Mouse (Mus musculus): ENCODE results near the gene Nectin2. TPM values are rescaled to one million over a fixed set of nuclear protein-coding genes. Genes with fewer than 3 reads are reported as not detected.
A peak's percentile ranks its signal among the peaks of the same experiment; 100 is the strongest.

Gene Nectin2
- polyA plus RNA-seq, 1 experiment = 8.9 TPM

DNA sequence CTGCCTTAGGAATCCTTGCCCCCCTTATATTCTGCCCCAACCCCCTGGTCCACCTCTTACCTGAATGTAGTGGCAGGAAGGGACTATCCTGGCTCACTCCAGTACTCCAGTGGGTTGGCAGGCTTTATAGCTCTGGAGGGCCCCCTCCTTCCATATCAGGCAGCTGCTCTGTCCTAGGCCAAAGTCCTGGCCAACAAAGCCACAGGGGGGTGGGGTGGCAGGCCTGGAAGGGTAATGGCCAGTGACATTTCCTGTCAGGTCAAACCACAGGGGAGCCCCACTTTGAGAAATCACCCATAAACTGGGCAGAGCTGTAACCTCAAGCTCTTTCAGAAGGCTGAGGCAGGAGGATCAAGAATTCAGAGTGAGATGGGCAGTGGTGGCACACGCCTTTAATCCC is 73.6 kb downstream of the Nectin2 start:
- no peak for DNase-seq
- no peak for TF ChIP-seq POLR2A (IDR thresholded peaks at IDR 0.05; ENCODE audit: borderline replicate concordance, insufficient read depth, low read length)
- TF ChIP-seq CTCF (IDR thresholded peaks at IDR 0.05; ENCODE audit: borderline replicate concordance, insufficient read depth, low read depth, low read length) = no peak
- WGBS = 69% methylated on average over 1 of the region's 1 CpGs
- Histone ChIP-seq H3K27me3 (ENCODE audit: control insufficient read depth, insufficient read depth, low read length) (no peaks in the 10 kb centered on the region), H3K27ac (ENCODE audit: insufficient read depth, low read length) (no peak overlapping the region), H3K4me3 (replicated peaks; ENCODE audit: insufficient read depth, low read depth, low read length) (no peak overlapping the region), H3K4me1 (ENCODE audit: control insufficient read depth, insufficient read depth, low read length) (no peaks in the 10 kb centered on the region; the same call in 1 of the 2 replicates)

DNA sequence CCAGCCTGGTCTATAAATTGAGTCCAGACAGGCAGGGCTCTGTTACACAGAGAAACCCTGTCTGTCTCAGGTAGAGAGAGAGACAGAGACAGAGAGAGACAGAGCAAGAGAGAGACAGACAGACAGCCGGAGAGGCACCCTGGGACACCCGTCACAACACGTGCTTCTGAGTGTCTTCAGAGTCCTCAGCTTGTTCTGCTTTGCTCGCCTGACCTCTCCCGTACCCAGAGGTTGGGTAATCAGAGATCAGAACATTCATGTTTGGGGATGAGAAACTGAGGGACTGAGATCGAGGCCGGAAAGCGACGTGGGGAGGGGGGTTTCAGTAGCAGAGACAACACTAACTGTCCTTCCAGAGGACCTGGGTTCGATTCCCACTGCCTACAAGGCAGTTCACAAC is 74.5 kb downstream of the Nectin2 start:
- Histone ChIP-seq H3K4me3 (replicated peaks; ENCODE audit: insufficient read depth, low read depth, low read length) (no peak overlapping the region), H3K4me1 (ENCODE audit: control insufficient read depth, insufficient read depth, low read length) (no peaks in the 10 kb centered on the region; the same call in 1 of the 2 replicates), H3K27me3 (ENCODE audit: control insufficient read depth, insufficient read depth, low read length) (no peaks in the 10 kb centered on the region), H3K27ac (ENCODE audit: insufficient read depth, low read length) (no peak overlapping the region)
- DNase-seq = no peak
- no peak for TF ChIP-seq POLR2A (IDR thresholded peaks at IDR 0.05; ENCODE audit: borderline replicate concordance, insufficient read depth, low read length)
- no peak for TF ChIP-seq CTCF (IDR thresholded peaks at IDR 0.05; ENCODE audit: borderline replicate concordance, insufficient read depth, low read depth, low read length)
- WGBS = 80% methylated on average over 10 of the region's 10 CpGs

DNA sequence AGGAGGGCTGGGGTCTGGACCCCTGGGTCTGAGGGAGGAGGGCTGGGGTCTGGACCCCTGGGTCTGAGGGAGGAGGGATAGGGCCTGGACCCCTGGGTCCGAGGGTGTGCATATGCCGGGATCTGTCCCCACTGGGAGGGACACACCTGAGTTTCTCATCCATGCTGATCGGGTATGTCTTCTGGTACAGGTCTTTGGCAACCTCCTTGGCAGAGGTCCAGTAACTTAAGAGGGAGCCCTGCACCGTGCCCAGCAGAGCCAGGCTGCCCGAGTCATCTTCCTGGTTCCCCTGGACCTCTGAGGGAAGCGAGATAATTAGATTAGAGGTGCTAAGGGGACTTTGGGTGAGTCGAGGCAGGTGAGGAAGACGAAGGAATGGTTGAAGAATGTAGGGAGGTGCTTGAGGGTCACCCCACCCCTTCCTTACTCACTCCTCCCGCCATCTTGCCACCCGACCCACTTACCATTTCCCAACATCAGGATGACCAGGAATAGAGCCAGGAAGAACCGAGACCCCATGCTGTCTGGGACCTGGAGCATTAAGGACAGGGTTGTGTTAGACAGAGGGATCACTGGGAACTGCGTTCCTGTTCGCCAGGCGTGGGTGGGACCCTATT is 77.1 kb downstream of the Nectin2 start:
- TF ChIP-seq POLR2A (IDR thresholded peaks at IDR 0.05; ENCODE audit: borderline replicate concordance, insufficient read depth, low read length) (no peak), CTCF (IDR thresholded peaks at IDR 0.05; ENCODE audit: borderline replicate concordance, insufficient read depth, low read depth, low read length) (no peak)
- H3K4me1 ChIP-seq (ENCODE audit: control insufficient read depth, insufficient read depth, low read length) = peaks cover 3% of the 10 kb centered on the region
- 46% methylated on average over 14 of the region's 14 CpGs for WGBS
- no peak for DNase-seq
- no peak overlapping the region for H3K4me3 ChIP-seq (replicated peaks; ENCODE audit: insufficient read depth, low read depth, low read length)
- no peak overlapping the region for H3K27ac ChIP-seq (ENCODE audit: insufficient read depth, low read length)
- no peaks in the 10 kb centered on the region for H3K27me3 ChIP-seq (ENCODE audit: control insufficient read depth, insufficient read depth, low read length)

DNA sequence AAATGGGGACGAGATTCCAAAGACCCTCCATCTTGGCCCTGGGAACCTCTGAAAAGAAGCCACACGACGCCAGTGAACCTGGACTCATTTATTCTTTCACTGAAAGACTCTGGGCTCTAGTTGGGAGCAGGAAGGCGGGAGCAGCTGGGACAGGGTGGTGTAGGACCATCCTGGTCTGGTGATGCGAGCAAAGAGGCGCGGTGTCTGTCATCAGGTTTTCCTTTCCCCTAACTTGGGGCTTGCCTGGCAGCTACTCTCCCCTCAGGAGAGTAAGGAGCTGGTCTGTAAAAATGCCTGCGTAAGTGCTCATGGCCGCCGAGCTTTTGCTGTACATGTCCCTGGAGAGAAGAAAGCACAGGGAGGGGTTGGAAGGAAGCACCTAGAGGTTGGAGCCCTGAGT is 78.8 kb downstream of the Nectin2 start:
- Histone ChIP-seq H3K4me1 (ENCODE audit: control insufficient read depth, insufficient read depth, low read length) (peaks cover 3% of the 10 kb centered on the region), H3K27ac (ENCODE audit: insufficient read depth, low read length) (no peak overlapping the region), H3K27me3 (ENCODE audit: control insufficient read depth, insufficient read depth, low read length) (no peaks in the 10 kb centered on the region), H3K4me3 (replicated peaks; ENCODE audit: insufficient read depth, low read depth, low read length) (no peak overlapping the region)
- DNase-seq = no peak
- 67% methylated on average over 10 of the region's 10 CpGs for WGBS
- TF ChIP-seq CTCF (IDR thresholded peaks at IDR 0.05; ENCODE audit: borderline replicate concordance, insufficient read depth, low read depth, low read length) = no peak
- TF ChIP-seq POLR2A (IDR thresholded peaks at IDR 0.05; ENCODE audit: borderline replicate concordance, insufficient read depth, low read length) = no peak

DNA sequence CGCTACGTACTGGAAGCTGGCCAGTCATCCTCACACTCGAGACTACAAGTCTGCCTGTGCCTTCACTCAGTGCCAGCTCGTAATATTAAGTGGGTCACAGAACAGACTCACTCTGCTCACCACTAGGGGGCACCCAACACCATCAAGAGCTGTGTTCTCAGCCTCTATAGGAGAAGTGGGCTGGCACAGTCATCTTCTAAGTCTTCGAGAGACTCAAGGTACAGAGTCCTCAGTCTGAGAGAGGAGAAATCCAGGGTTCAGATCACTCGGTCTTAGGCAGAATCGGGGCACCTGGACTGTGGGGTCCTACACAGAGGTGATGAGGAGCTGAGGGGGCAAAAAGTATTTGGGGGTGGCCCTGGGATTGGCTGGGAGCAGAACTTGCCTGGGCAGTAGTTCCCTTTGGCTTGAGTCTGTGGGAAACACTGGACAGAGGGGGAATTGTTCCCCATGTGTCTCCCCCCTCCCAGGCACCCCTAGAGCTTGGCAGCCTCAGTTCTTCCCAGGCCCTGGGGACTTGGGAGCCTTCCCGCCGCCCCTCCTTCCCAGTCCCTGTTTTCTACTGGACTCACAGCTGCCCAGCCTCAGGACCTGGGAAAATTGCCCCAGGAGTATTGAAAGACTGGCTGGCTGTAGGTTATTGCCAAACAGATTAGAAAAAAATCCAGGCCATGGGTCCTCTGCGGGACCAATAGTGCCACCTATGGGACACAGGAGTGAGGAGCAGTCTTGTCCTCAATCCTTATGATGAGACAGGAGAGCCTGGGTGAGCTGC is 81.1 kb downstream of the Nectin2 start:
- no peak for TF ChIP-seq POLR2A (IDR thresholded peaks at IDR 0.05; ENCODE audit: borderline replicate concordance, insufficient read depth, low read length)
- TF ChIP-seq CTCF (IDR thresholded peaks at IDR 0.05; ENCODE audit: borderline replicate concordance, insufficient read depth, low read depth, low read length) = peak; percentile 95
- WGBS = 1% methylated on average over 10 of the region's 10 CpGs
- peak; percentile 91 to 93 for DNase-seq
- Histone ChIP-seq H3K4me1 (ENCODE audit: control insufficient read depth, insufficient read depth, low read length) (peaks cover 3% of the 10 kb centered on the region), H3K4me3 (replicated peaks; ENCODE audit: insufficient read depth, low read depth, low read length) (peak overlapping the region; percentile 44), H3K27ac (ENCODE audit: insufficient read depth, low read length) (peak overlapping the region; percentile 52), H3K27me3 (ENCODE audit: control insufficient read depth, insufficient read depth, low read length) (no peaks in the 10 kb centered on the region)

DNA sequence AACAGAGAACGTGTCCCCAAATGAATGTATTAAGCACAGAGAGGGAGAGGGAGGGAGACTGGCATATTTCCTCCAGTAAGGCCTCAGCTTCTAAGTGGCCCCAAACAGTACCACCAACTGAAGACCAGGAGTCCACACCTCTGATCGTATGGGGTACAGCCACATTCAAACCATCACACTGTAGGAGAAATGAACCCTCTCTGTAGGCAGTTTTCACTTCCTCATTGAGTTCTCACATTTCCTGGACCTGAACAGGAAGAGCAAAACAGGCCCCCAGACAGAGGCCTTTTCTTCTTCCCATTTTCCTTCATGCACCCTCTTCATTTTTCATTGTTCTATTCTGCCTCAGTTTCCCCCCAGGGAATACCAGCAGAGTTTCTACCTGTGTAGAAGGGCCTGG is 82.8 kb downstream of the Nectin2 start:
- TF ChIP-seq CTCF (IDR thresholded peaks at IDR 0.05; ENCODE audit: borderline replicate concordance, insufficient read depth, low read depth, low read length) (no peak), POLR2A (IDR thresholded peaks at IDR 0.05; ENCODE audit: borderline replicate concordance, insufficient read depth, low read length) (no peak)
- DNase-seq = no peak
- H3K27me3 ChIP-seq (ENCODE audit: control insufficient read depth, insufficient read depth, low read length) = no peaks in the 10 kb centered on the region
- H3K27ac ChIP-seq (ENCODE audit: insufficient read depth, low read length) = no peak overlapping the region
- WGBS = 77% methylated on average over 2 of the region's 2 CpGs
- H3K4me1 ChIP-seq (ENCODE audit: control insufficient read depth, insufficient read depth, low read length) = peaks cover 8% of the 10 kb centered on the region; the same call in 1 of the 2 replicates
- no peak overlapping the region for H3K4me3 ChIP-seq (replicated peaks; ENCODE audit: insufficient read depth, low read depth, low read length)

DNA sequence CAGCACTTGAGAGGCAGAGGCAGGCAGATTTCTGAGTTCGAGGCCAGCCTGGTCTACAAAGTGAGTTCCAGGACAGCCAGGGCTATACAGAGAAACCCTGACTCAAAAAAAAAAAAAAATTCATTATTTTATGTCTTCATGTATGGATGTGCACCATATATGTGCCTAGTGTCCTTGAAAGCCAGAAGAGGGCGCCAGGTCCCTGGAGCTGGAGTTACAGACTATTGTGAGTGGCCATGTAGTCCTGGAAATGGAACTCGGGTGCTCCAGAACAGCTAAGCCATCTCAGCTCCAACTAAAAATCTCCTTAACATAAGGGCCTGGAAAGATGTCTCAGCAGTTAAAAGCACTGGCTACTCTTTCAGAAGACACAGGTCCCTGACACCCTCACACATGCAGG is 83.5 kb downstream of the Nectin2 start:
- WGBS = 62% methylated on average over 3 of the region's 3 CpGs
- H3K27ac ChIP-seq (ENCODE audit: insufficient read depth, low read length) = no peak overlapping the region
- H3K27me3 ChIP-seq (ENCODE audit: control insufficient read depth, insufficient read depth, low read length) = no peaks in the 10 kb centered on the region
- no peak overlapping the region for H3K4me3 ChIP-seq (replicated peaks; ENCODE audit: insufficient read depth, low read depth, low read length)
- TF ChIP-seq POLR2A (IDR thresholded peaks at IDR 0.05; ENCODE audit: borderline replicate concordance, insufficient read depth, low read length) = no peak
- TF ChIP-seq CTCF (IDR thresholded peaks at IDR 0.05; ENCODE audit: borderline replicate concordance, insufficient read depth, low read depth, low read length) = no peak
- DNase-seq = no peak
- H3K4me1 ChIP-seq (ENCODE audit: control insufficient read depth, insufficient read depth, low read length) = peaks cover 12% of the 10 kb centered on the region; the same call in 1 of the 2 replicates

Other genes starting within 250 kb of the Nectin2 start
- 8.6 and 9.2 TPM in 2 replicates for gene Bloc1s3, start 242.1 kb downstream of the Nectin2 start, polyA plus RNA-seq (2012; rRNA removed)
- 23.0 and 26.2 TPM in 2 replicates for gene Trappc6a, start 242.1 kb downstream of the Nectin2 start, polyA plus RNA-seq (2012; rRNA removed)
- 1.3 and 1.8 TPM in 2 replicates for gene Nkpd1, start 232.6 kb downstream of the Nectin2 start, polyA plus RNA-seq (2012; rRNA removed)
- 134 and 136 TPM in 2 replicates for gene Ppp1r37, start 187.4 kb downstream of the Nectin2 start, polyA plus RNA-seq (2012; rRNA removed)
- gene Zfp296, start 173.2 kb downstream of the Nectin2 start, polyA plus RNA-seq (2012; rRNA removed) = 3.4 and 4.0 TPM in 2 replicates
- 86.1 and 87.2 TPM in 2 replicates for gene Gemin7, start 172.9 kb downstream of the Nectin2 start, polyA plus RNA-seq (2012; rRNA removed)
- gene Clasrp, start 146.0 kb downstream of the Nectin2 start, polyA plus RNA-seq (2012; rRNA removed) = 151 and 152 TPM in 2 replicates
- gene Relb, start 121.0 kb downstream of the Nectin2 start, polyA plus RNA-seq (2012; rRNA removed) = 4.7 and 5.8 TPM in 2 replicates
- 158 and 159 TPM in 2 replicates for gene Clptm1, start 85.5 kb downstream of the Nectin2 start, polyA plus RNA-seq (2012; rRNA removed)
- not detected in 2 replicates for gene Apoc2, start 72.5 kb downstream of the Nectin2 start, polyA plus RNA-seq (2012; rRNA removed)
- not detected in 2 replicates for gene Gm44805, start 69.1 kb downstream of the Nectin2 start, polyA plus RNA-seq (2012; rRNA removed)
- gene Apoc4, start 69.0 kb downstream of the Nectin2 start, polyA plus RNA-seq (2012; rRNA removed) = not detected in 2 replicates
- gene Apoc1, start 57.8 kb downstream of the Nectin2 start, polyA plus RNA-seq (2012; rRNA removed) = 5.1 and 6.6 TPM in 2 replicates
- gene Apoe, start 51.3 kb downstream of the Nectin2 start, polyA plus RNA-seq (2012; rRNA removed) = 2,800 and 2,936 TPM in 2 replicates
- 125 TPM in 2 replicates for gene Tomm40, start 35.0 kb downstream of the Nectin2 start, polyA plus RNA-seq (2012; rRNA removed)
- 24.7 and 25.3 TPM in 2 replicates for gene Bcam, start 20.5 kb upstream of the Nectin2 start, polyA plus RNA-seq (2012; rRNA removed)
- not detected in 2 replicates for gene Cblc, start 46.3 kb upstream of the Nectin2 start, polyA plus RNA-seq (2012; rRNA removed)
- 0.80 and 0.84 TPM in 2 replicates for gene Bcl3, start 72.3 kb upstream of the Nectin2 start, polyA plus RNA-seq (2012; rRNA removed)
- gene Gm19345, start 101.5 kb upstream of the Nectin2 start, polyA plus RNA-seq (2012; rRNA removed) = 6.9 and 8.2 TPM in 2 replicates
- 0.21 and 0.74 TPM in 2 replicates for gene Ceacam16, start 110.8 kb upstream of the Nectin2 start, polyA plus RNA-seq (2012; rRNA removed)
- not detected in 2 replicates for gene Ceacam19, start 137.5 kb upstream of the Nectin2 start, polyA plus RNA-seq (2012; rRNA removed)
- 7.4 and 7.5 TPM in 2 replicates for gene Pvr, start 170.7 kb upstream of the Nectin2 start, polyA plus RNA-seq (2012; rRNA removed)
- gene Igsf23, start 200.3 kb upstream of the Nectin2 start, polyA plus RNA-seq (2012; rRNA removed) = not detected in 2 replicates
- not detected in 2 replicates for gene Ceacam20, start 214.9 kb upstream of the Nectin2 start, polyA plus RNA-seq (2012; rRNA removed)
- gene Nlrp9b, start 241.0 kb upstream of the Nectin2 start, polyA plus RNA-seq (2012; rRNA removed) = not detected in 2 replicates

All from cerebellum, adult 2 months (tissue).